Mouse (Mus musculus) heart, postnatal 0 days (tissue): ENCODE measurements at regions not wholly inside any gene's neighbourhood (a gene's known extent, or its start where the extent isn't known, plus 50 kb on each side); places are given as distances from the start of the nearest gene placed in this dataset.

ENCODE experiments used
- ATAC-seq: fragments of 200-750 bp; cut with Nextera tagmentation; 2 replicates; pipeline ENCODE4 v1.8.0; 2017; ENCODE audit warnings: low read depth, moderate number of reproducible peaks, moderate library complexity; ENCODE audit not compliant: insufficient read depth
- DNase-seq: peaks from one replicate; pipeline ENCODE4 v3.0.0-alpha.2; 2016; ENCODE audit warnings: low spot score
- H3K27ac ChIP-seq: fragments of 300-500 bp; sonication (generic); 2 replicates; pipeline ENCODE4 v1.5.1; 2014; ENCODE audit warnings: low read depth, mild to moderate bottlenecking
- H3K27me3 ChIP-seq: fragments of 300-500 bp; sonication (generic); 2 replicates; pipeline ENCODE4 v1.6.1; 2014; ENCODE audit warnings: low read length, mixed read lengths; ENCODE audit not compliant: control insufficient read depth, insufficient read depth
- H3K36me3 ChIP-seq: fragments of 300-500 bp; sonication (generic); replicated peaks from 2 replicates; pipeline ENCODE4 v1.6.1; 2014; ENCODE audit warnings: low read length, mixed read lengths; ENCODE audit not compliant: control insufficient read depth, insufficient read depth
- H3K4me1 ChIP-seq: fragments of 300-500 bp; sonication (generic); 2 replicates; pipeline ENCODE4 v1.6.1; 2014; ENCODE audit warnings: antibody characterized with exemption; ENCODE audit not compliant: control insufficient read depth, insufficient read depth
- H3K4me2 ChIP-seq: fragments of 300-500 bp; sonication (generic); 2 replicates; pipeline ENCODE4 v1.6.1; 2014; ENCODE audit warnings: low read depth, mild to moderate bottlenecking, low read length, moderate library complexity
- H3K4me3 ChIP-seq: fragments of 300-500 bp; sonication (generic); 2 replicates; pipeline ENCODE4 v1.5.1; 2014; ENCODE audit warnings: low read depth, low read length
- H3K9ac ChIP-seq: fragments of 300-500 bp; sonication (generic); replicated peaks from 2 replicates; pipeline ENCODE4 v1.6.1; 2014; ENCODE audit warnings: low read depth, low read length, mixed read lengths
- H3K9me3 ChIP-seq: fragments of 300-500 bp; sonication (generic); replicated peaks from 2 replicates; pipeline ENCODE4 v1.6.1; 2016; ENCODE audit warnings: low read length; ENCODE audit not compliant: control insufficient read depth
- CTCF ChIP-seq: IDR thresholded peaks from 2 replicates; pipeline ENCODE4 v1.5.1; 2016; ENCODE audit warnings: antibody characterized with exemption, control low read depth, low read depth
- EP300 ChIP-seq: IDR thresholded peaks from 2 replicates; pipeline ENCODE4 v1.6.1; 2016; ENCODE audit warnings: antibody characterized with exemption, low read depth
- WGBS: fragments of 180-500 bp; shearing (Covaris S2); extraction: QIAGEN DNeasy Blood & Tissue Kit; methylation state at CpG from one replicate; pipeline ENCODE4 v1.1.7; 2014; 5-methylcytosine and 5-hydroxymethylcytosine counted together

- DNase-seq (no peak), ATAC-seq (no peak)
- Histone ChIP-seq H3K9me3 (no peaks in the 10 kb centered on the region), H3K9ac (no peak overlapping the region), H3K36me3 (no peaks in the 10 kb centered on the region), H3K27ac (peak overlapping the region; percentile 46), H3K4me1 (peaks cover 9% of the 10 kb centered on the region; the same call in 1 of the 2 replicates), H3K4me2 (peak overlapping the region; percentile 52), H3K4me3 (0 out of 2 replicates have a peak overlapping the region, but pooled peaks have one; percentile 21), H3K27me3 (no peaks in the 10 kb centered on the region)
- TF ChIP-seq EP300 (no peak), CTCF (no peak)
- WGBS: 66% methylated on average over 10 of the region's 10 CpGs
Measured at GRCm38 (mm10) chr1:151095344-151096050, 86.8 kb upstream of the Gm47985 start.

- H3K36me3 ChIP-seq: no peaks in the 10 kb centered on the region
- no peaks in the 10 kb centered on the region for H3K27me3 ChIP-seq
- TF ChIP-seq EP300 (no peak), CTCF (no peak)
- peak; percentile 68 for DNase-seq
- peaks cover 9% of the 10 kb centered on the region; the same call in 1 of the 2 replicates for H3K4me1 ChIP-seq
- ATAC-seq: peak; percentile 73
- H3K9me3 ChIP-seq: no peaks in the 10 kb centered on the region
- no peak overlapping the region for H3K9ac ChIP-seq
- H3K4me2 ChIP-seq: peak overlapping the region; percentile 52
- peak overlapping the region; percentile 46 for H3K27ac ChIP-seq
- peak overlapping the region; percentile 21; the same call in 1 of the 2 replicates for H3K4me3 ChIP-seq
- 8% methylated on average over 9 of the region's 9 CpGs for WGBS
Measured at GRCm38 (mm10) chr1:151096079-151096478, 86.3 kb upstream of the Gm47985 start.

GRCm38 (mm10) chr1:151097506-151097905 is 84.8 kb upstream of the Gm47985 start:
- H3K4me3 ChIP-seq: no peak overlapping the region
- ATAC-seq: no peak
- TF ChIP-seq EP300 (no peak), CTCF (no peak)
- H3K4me1 ChIP-seq: peaks cover 5% of the 10 kb centered on the region; the same call in 1 of the 2 replicates
- no peak overlapping the region for H3K9ac ChIP-seq
- no peak for DNase-seq
- H3K9me3 ChIP-seq: no peaks in the 10 kb centered on the region
- no peak overlapping the region for H3K4me2 ChIP-seq
- 89% methylated on average over 1 of the region's 1 CpGs for WGBS
- H3K27me3 ChIP-seq: no peaks in the 10 kb centered on the region
- no peaks in the 10 kb centered on the region for H3K36me3 ChIP-seq
- no peak overlapping the region for H3K27ac ChIP-seq

- H3K27me3 ChIP-seq: no peaks in the 10 kb centered on the region
- DNase-seq (no peak), ATAC-seq (no peak)
- no peak overlapping the region for H3K4me2 ChIP-seq
- no peak overlapping the region for H3K27ac ChIP-seq
- no peak overlapping the region for H3K9ac ChIP-seq
- no peak overlapping the region for H3K4me3 ChIP-seq
- no peak for TF ChIP-seq EP300
- no peak for TF ChIP-seq CTCF
- no peaks in the 10 kb centered on the region for H3K36me3 ChIP-seq
- no peaks in the 10 kb centered on the region for H3K9me3 ChIP-seq
- peaks cover 14% of the 10 kb centered on the region for H3K4me1 ChIP-seq
- 74% methylated on average over 1 of the region's 1 CpGs for WGBS
Measured at GRCm38 (mm10) chr1:151098763-151099162, 83.6 kb upstream of the Gm47985 start.

- Histone ChIP-seq H3K27ac (no peak overlapping the region), H3K9me3 (no peaks in the 10 kb centered on the region), H3K4me1 (peaks cover 26% of the 10 kb centered on the region), H3K4me2 (no peak overlapping the region), H3K4me3 (no peak overlapping the region), H3K9ac (no peak overlapping the region), H3K36me3 (no peaks in the 10 kb centered on the region), H3K27me3 (no peaks in the 10 kb centered on the region)
- TF ChIP-seq CTCF (no peak), EP300 (no peak)
- WGBS: 84% methylated on average over 12 of the region's 12 CpGs
- DNase-seq: no peak
- no peak for ATAC-seq
Measured at GRCm38 (mm10) chr1:151100565-151101483, 81.5 kb upstream of the Gm47985 start.
